Mouse (Mus musculus) MEL (cell line): ENCODE results near the gene Bcap29. TPM values are rescaled to one million over a fixed set of nuclear protein-coding genes. Genes with fewer than 3 reads are reported as not detected.

Experiments
- DNase-seq: peaks from one replicate; pipeline ENCODE4 v3.0.0; 2011; ENCODE audit warnings: low read depth, low spot score
- H3K27ac ChIP-seq: 2 replicates; pipeline ENCODE4 v1.5.1; 2012; ENCODE audit warnings: low read depth, mild to moderate bottlenecking, control low read depth, low read length, moderate library complexity; ENCODE audit not compliant: control insufficient read depth
- H3K27me3 ChIP-seq, 2 experiments: fragments of 150-350 bp in 1 of 2; sonication (generic) in 1 of 2; 2 replicates each; pipeline ENCODE4 v1.6.1; 2012; ENCODE audit warnings: low read length in 2 of 2, mild to moderate bottlenecking in 2 of 2, improper control_type of control experiment in 1 of 2, moderate library complexity in 1 of 2; ENCODE audit not compliant: insufficient read depth in 2 of 2, control insufficient read depth in 1 of 2
- H3K36me3 ChIP-seq, 2 experiments: 2 replicates each; pipeline ENCODE4 v1.6.1; 2012 to 2014; ENCODE audit warnings: low read length in 2 of 2, improper control_type of control experiment in 1 of 2, inconsistent platforms in 1 of 2, mild to moderate bottlenecking in 1 of 2; ENCODE audit not compliant: insufficient read depth in 2 of 2, control insufficient read depth in 1 of 2
- H3K4me1 ChIP-seq, 2 experiments: fragments of 150-350 bp in 1 of 2; sonication (generic) in 1 of 2; 2 replicates each; pipeline ENCODE4 v1.6.1; 2012; ENCODE audit warnings: low read length in 2 of 2, improper control_type of control experiment in 1 of 2, mild to moderate bottlenecking in 1 of 2; ENCODE audit not compliant: insufficient read depth in 2 of 2, control insufficient read depth in 1 of 2
- H3K4me3 ChIP-seq, 2 experiments: fragments of 150-350 bp in 1 of 2; sonication (generic) in 1 of 2; 2 replicates each; pipeline ENCODE4 v1.5.1; 2012; ENCODE audit warnings: low read depth in 2 of 2, low read length in 2 of 2, mild to moderate bottlenecking in 2 of 2, moderate library complexity in 2 of 2, control low read depth in 1 of 2, improper control_type of control experiment in 1 of 2; ENCODE audit not compliant: control insufficient read depth in 1 of 2, insufficient read depth in 1 of 2
- H3K79me2 ChIP-seq: 2 replicates; pipeline ENCODE4 v1.6.1; 2012; ENCODE audit warnings: mild to moderate bottlenecking, low read length, moderate library complexity; ENCODE audit not compliant: control insufficient read depth, poor library complexity, insufficient read depth
- H3K9ac ChIP-seq: 2 replicates; pipeline ENCODE4 v1.6.1; 2012; ENCODE audit warnings: low read depth, mild to moderate bottlenecking, control low read depth, low read length, moderate library complexity; ENCODE audit not compliant: control insufficient read depth, poor library complexity, severe bottlenecking
- H3K9me3 ChIP-seq: fragments of 150-350 bp; sonication (generic); replicated peaks from 2 replicates; pipeline ENCODE4 v1.6.1; 2012; ENCODE audit warnings: mild to moderate bottlenecking, low read length, improper control_type of control experiment, moderate library complexity; ENCODE audit not compliant: insufficient read depth
- BHLHE40 ChIP-seq: IDR thresholded peaks from 2 replicates; pipeline ENCODE4 v1.6.1; 2012; ENCODE audit warnings: low read depth, mild to moderate bottlenecking, inconsistent platforms, low read length, improper control_type of control experiment, borderline replicate concordance
- CHD2 ChIP-seq: IDR thresholded peaks from 2 replicates; pipeline ENCODE4 v1.6.1; 2011; ENCODE audit warnings: low read length, improper control_type of control experiment
- CTCF ChIP-seq, 3 experiments: IDR thresholded peaks in 2 of 3; conservative IDR thresholded peaks in 1 of 3; 2 replicates each; pipeline ENCODE4 v1.5.1; 2011 to 2012; ENCODE audit warnings: low read length in 3 of 3, low read depth in 2 of 3, mild to moderate bottlenecking in 2 of 3, improper control_type of control experiment in 1 of 3, inconsistent platforms in 1 of 3, mixed read lengths in 1 of 3, moderate library complexity in 1 of 3; ENCODE audit not compliant: control insufficient read depth in 1 of 3, insufficient read depth in 1 of 3, poor library complexity in 1 of 3, severe bottlenecking in 1 of 3
- E2F4 ChIP-seq: IDR thresholded peaks from 2 replicates; pipeline ENCODE4 v1.6.1; 2011; ENCODE audit warnings: low read depth, low read length, improper control_type of control experiment, borderline replicate concordance
- ELF1 ChIP-seq: IDR thresholded peaks from 2 replicates; pipeline ENCODE4 v1.6.1; 2014; ENCODE audit warnings: low read depth, mild to moderate bottlenecking, inconsistent platforms, low read length, improper control_type of control experiment, moderate library complexity
- EP300 ChIP-seq, 2 experiments: IDR thresholded peaks; 2 replicates each; pipeline ENCODE4 v1.6.1; 2011; ENCODE audit warnings: improper control_type of control experiment in 2 of 2, low read length in 2 of 2, low read depth in 1 of 2, mild to moderate bottlenecking in 1 of 2
- ETS1 ChIP-seq: IDR thresholded peaks from 2 replicates; pipeline ENCODE4 v1.6.1; 2012; ENCODE audit warnings: low read depth, mild to moderate bottlenecking, inconsistent platforms, low read length, improper control_type of control experiment, moderate library complexity
- GATA1 ChIP-seq: IDR thresholded peaks from 2 replicates; pipeline ENCODE4 v1.6.1; 2011; ENCODE audit warnings: low read depth, low read length, improper control_type of control experiment
- HCFC1 ChIP-seq: IDR thresholded peaks from 2 replicates; pipeline ENCODE4 v1.6.1; 2012; ENCODE audit warnings: low read depth, mild to moderate bottlenecking, inconsistent platforms, low read length, improper control_type of control experiment, moderate library complexity
- MEF2A ChIP-seq: IDR thresholded peaks from 2 replicates; pipeline ENCODE4 v1.6.1; 2014; ENCODE audit warnings: low read depth, mild to moderate bottlenecking, inconsistent platforms, low read length, improper control_type of control experiment; ENCODE audit not compliant: poor library complexity, insufficient replicate concordance, severe bottlenecking; ENCODE audit errors: extremely low read depth
- MYC ChIP-seq: IDR thresholded peaks from 2 replicates; pipeline ENCODE4 v1.6.1; 2011; ENCODE audit warnings: low read depth, mild to moderate bottlenecking, low read length, improper control_type of control experiment, moderate library complexity
- NRF1 ChIP-seq: IDR thresholded peaks from 2 replicates; pipeline ENCODE4 v1.6.1; 2014; ENCODE audit warnings: low read depth, mild to moderate bottlenecking, inconsistent platforms, low read length, improper control_type of control experiment, moderate library complexity; ENCODE audit not compliant: poor library complexity, insufficient read depth, severe bottlenecking
- SMC3 ChIP-seq: IDR thresholded peaks from 2 replicates; pipeline ENCODE4 v1.6.1; 2011; ENCODE audit warnings: low read depth, low read length, improper control_type of control experiment
- TBP ChIP-seq: IDR thresholded peaks from 2 replicates; pipeline ENCODE4 v1.8.0; 2011; ENCODE audit warnings: low read depth, low read length, improper control_type of control experiment
- TCF12 ChIP-seq: IDR thresholded peaks from 2 replicates; pipeline ENCODE4 v1.6.1; 2014; ENCODE audit warnings: low read depth, mild to moderate bottlenecking, inconsistent platforms, low read length, improper control_type of control experiment, moderate library complexity
- USF1 ChIP-seq: IDR thresholded peaks from 2 replicates; pipeline ENCODE4 v1.6.1; 2014; ENCODE audit warnings: low read depth, mild to moderate bottlenecking, inconsistent platforms, low read length, improper control_type of control experiment, moderate library complexity
- ZMIZ1 ChIP-seq: IDR thresholded peaks from 2 replicates; pipeline ENCODE4 v1.6.1; 2012; ENCODE audit warnings: low read depth, mild to moderate bottlenecking, inconsistent platforms, low read length, improper control_type of control experiment, moderate library complexity
- polyA plus RNA-seq, 2 experiments: library from polyadenylated mRNA; stranded (reverse) in 1 of 2; unstranded in 1 of 2; fragments of >175 nt in 1 of 2; fragments of >200 nt in 1 of 2; gene quantifications; 2 replicates each; pipeline versions ENCODE4 v1.2.1 to v1.2.4; 2012; ENCODE audit warnings: low replicate concordance in 2 of 2, low read depth in 1 of 2; ENCODE audit not compliant: insufficient read length in 2 of 2, insufficient read depth in 1 of 2, missing spikeins in 1 of 2
- total RNA-seq: library from RNA; depleted of rRNA; stranded (reverse); fragments of 300-350 nt; gene quantifications from 2 replicates; pipeline ENCODE4 v1.2.3, GENCODE M21; 2012

The Bcap29 gene
- total and polyA plus RNA-seq, 3 experiments: 34.0 to 63.4 TPM; not detected in 1

DNA sequence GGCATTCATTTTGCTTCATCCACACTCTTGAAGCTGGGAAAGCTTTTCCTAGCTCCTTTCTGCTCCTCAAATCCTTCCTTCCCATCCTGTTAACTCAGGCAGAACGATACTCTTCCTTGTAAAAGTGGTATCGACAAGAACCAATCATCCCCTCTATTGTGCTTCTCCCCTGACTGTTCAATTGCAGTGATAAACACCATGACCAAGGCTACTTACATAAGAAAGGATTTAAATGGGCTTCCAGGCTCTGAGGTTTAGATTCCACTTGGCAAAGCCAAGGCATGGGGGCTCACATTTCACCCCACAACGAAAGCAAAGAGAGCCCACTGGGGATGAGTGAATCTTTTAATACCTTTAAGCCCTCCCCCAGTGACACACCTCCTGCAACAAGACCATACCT lies 26.3 kb downstream of the Bcap29 start:
- DNase-seq: no peak
- Histone ChIP-seq H3K4me1 (peaks cover 0 to 3% of the 10 kb centered on the region in 2 experiments; a peak in 2 of 4 replicates), H3K27ac (no peak overlapping the region), H3K9me3 (no peaks in the 10 kb centered on the region), H3K27me3 (no peaks in the 10 kb centered on the region), H3K79me2 (no peaks in the 10 kb centered on the region), H3K36me3 (peaks cover 0 to 16% of the 10 kb centered on the region in 2 experiments; a peak in 3 of 4 replicates), H3K9ac (no peak overlapping the region), H3K4me3 (no peak overlapping the region)
- TF ChIP-seq MYC (no peak), EP300 (IDR thresholded peaks at IDR 0.05; ENCODE audit: low read depth in 1 of 2, low read length in 2 of 2) (no peak), NRF1 (no peak), SMC3 (no peak), ETS1 (no peak), TCF12 (no peak), MEF2A (no peak), ZMIZ1 (no peak), CHD2 (no peak), TBP (no peak), CTCF (IDR thresholded peaks at IDR 0.05 in 2 of 3, conservative IDR thresholded peaks at IDR 0.05 in 1 of 3; ENCODE audit: control insufficient read depth in 1 of 3, insufficient read depth in 1 of 3, low read depth in 2 of 3, low read length in 3 of 3, poor library complexity in 1 of 3, severe bottlenecking in 1 of 3) (no peak), HCFC1 (no peak)

DNA sequence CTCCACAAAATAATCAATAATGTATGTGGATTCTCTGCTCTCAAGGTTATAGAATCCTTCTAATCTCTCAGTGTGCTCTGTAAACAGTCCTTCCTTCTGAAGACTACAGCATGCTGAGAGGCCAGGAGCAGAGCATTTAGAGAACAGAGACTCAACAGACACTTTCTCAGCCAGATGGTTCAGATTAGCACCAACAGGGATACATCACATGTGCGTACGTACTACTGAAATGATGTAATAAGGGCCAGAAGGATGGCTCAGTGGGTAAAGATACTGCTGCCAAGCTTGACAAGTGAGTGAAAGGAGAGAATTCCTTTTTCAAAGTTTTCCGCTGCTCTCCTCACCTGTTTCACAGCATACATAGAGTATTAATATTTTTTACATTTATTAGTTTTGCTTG lies 29.6 kb downstream of the Bcap29 start:
- Histone ChIP-seq H3K36me3 (peaks cover 0 to 20% of the 10 kb centered on the region in 2 experiments; a peak in 3 of 4 replicates), H3K4me3 (no peak overlapping the region), H3K4me1 (peaks cover 0 to 3% of the 10 kb centered on the region in 2 experiments; a peak in 1 of 4 replicates), H3K9ac (no peak overlapping the region)
- no peak for TF ChIP-seq ELF1
- TF ChIP-seq E2F4: no peak
- TF ChIP-seq, all 39 proteins: peak for 0
- Histone ChIP-seq H3K9me3 (no peaks in the 10 kb centered on the region), H3K27ac (no peak overlapping the region), H3K27me3 (no peaks in the 10 kb centered on the region), H3K79me2 (no peaks in the 10 kb centered on the region)
- DNase-seq: no peak

DNA sequence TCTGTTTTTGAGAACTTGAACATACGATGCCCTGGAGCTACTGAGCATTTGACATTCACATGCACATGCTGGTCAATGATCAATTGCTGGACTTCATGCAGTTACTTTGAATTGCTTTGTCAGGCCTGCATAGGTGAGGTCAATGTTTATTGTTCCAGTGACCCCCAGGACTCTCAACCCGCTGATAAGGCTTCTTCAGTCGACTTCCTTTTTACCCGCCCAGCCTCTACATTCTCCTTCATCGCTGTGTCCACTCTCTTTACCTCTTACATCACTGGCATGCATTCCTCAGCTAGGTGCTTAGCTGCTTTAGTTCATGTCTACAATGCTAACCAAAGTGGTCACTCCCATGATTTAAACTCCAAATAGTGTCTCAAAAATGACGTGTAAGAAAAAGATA lies 30.9 kb downstream of the Bcap29 start:
- H3K27me3 ChIP-seq: no peaks in the 10 kb centered on the region
- H3K4me1 ChIP-seq: peaks cover 0 to 3% of the 10 kb centered on the region in 2 experiments; a peak in 1 of 4 replicates
- no peak overlapping the region for H3K9ac ChIP-seq
- no peaks in the 10 kb centered on the region for H3K9me3 ChIP-seq
- no peaks in the 10 kb centered on the region for H3K79me2 ChIP-seq
- no peak overlapping the region for H3K4me3 ChIP-seq
- DNase-seq: no peak
- H3K36me3 ChIP-seq: peaks cover 0 to 24% of the 10 kb centered on the region in 2 experiments; a peak in 3 of 4 replicates
- TF ChIP-seq GATA1 (no peak), HCFC1 (no peak), USF1 (no peak), CHD2 (no peak), BHLHE40 (no peak)
- TF ChIP-seq, all 39 proteins: peak for 0
- H3K27ac ChIP-seq: no peak overlapping the region
